Mouse (Mus musculus) liver, adult 2 months (tissue): ENCODE measurements at regions not wholly inside any gene's neighbourhood (a gene's known extent, or its start where the extent isn't known, plus 50 kb on each side); places are given as distances from the start of the nearest gene placed in this dataset.

ENCODE experiments used
- DNase-seq: peaks from one replicate; pipeline ENCODE4 v3.0.0-alpha.2; 2011; ENCODE audit warnings: low read depth, low spot score; ENCODE audit errors: extremely low read depth
- H3K27ac ChIP-seq: fragments of 200-500 bp; replicated peaks from 2 replicates; pipeline ENCODE4 v1.5.1; 2012; ENCODE audit warnings: low read depth, mild to moderate bottlenecking, control low read depth, inconsistent platforms, low read length; ENCODE audit not compliant: insufficient read depth
- H3K27me3 ChIP-seq: fragments of 200-500 bp; 2 replicates; pipeline ENCODE4 v1.6.1; 2012; ENCODE audit warnings: mild to moderate bottlenecking, moderate library complexity, low read length, inconsistent platforms; ENCODE audit not compliant: control insufficient read depth, insufficient read depth
- H3K36me3 ChIP-seq: fragments of 200-500 bp; 2 replicates; pipeline ENCODE4 v1.6.1; 2012; ENCODE audit warnings: low read length, inconsistent platforms; ENCODE audit not compliant: control insufficient read depth, insufficient read depth
- H3K4me1 ChIP-seq: fragments of 200-500 bp; 2 replicates; pipeline ENCODE4 v1.6.1; 2011; ENCODE audit warnings: low read length; ENCODE audit not compliant: control insufficient read depth, insufficient read depth
- H3K4me3 ChIP-seq: fragments of 200-500 bp; 2 replicates; pipeline ENCODE4 v1.5.1; 2011; ENCODE audit warnings: low read depth, mild to moderate bottlenecking, control low read depth, low read length, moderate library complexity; ENCODE audit not compliant: insufficient read depth
- H3K79me2 ChIP-seq: fragments of 200-500 bp; 2 replicates; pipeline ENCODE4 v1.6.1; 2012; ENCODE audit warnings: inconsistent platforms, mild to moderate bottlenecking, low read length, moderate library complexity; ENCODE audit not compliant: control insufficient read depth, insufficient read depth
- H3K9ac ChIP-seq: fragments of 200-500 bp; 2 replicates; pipeline ENCODE4 v1.6.1; 2012; ENCODE audit warnings: low read depth, mild to moderate bottlenecking, control low read depth, inconsistent platforms, low read length
- CTCF ChIP-seq: fragments of 200-500 bp; IDR thresholded peaks from 2 replicates; pipeline ENCODE4 v1.5.1; 2011; ENCODE audit warnings: low read depth, low read length, control low read depth
- POLR2A ChIP-seq: fragments of 200-500 bp; IDR thresholded peaks from 2 replicates; pipeline ENCODE4 v1.6.1; 2011; ENCODE audit warnings: low read length, control low read depth; ENCODE audit not compliant: insufficient read depth; ENCODE audit errors: extremely low read depth
- WGBS: fragments of 180-500 bp; shearing (Covaris S2); methylation state at CpG from one replicate; pipeline ENCODE4 v1.1.7; 2018; 5-methylcytosine and 5-hydroxymethylcytosine counted together

DNA sequence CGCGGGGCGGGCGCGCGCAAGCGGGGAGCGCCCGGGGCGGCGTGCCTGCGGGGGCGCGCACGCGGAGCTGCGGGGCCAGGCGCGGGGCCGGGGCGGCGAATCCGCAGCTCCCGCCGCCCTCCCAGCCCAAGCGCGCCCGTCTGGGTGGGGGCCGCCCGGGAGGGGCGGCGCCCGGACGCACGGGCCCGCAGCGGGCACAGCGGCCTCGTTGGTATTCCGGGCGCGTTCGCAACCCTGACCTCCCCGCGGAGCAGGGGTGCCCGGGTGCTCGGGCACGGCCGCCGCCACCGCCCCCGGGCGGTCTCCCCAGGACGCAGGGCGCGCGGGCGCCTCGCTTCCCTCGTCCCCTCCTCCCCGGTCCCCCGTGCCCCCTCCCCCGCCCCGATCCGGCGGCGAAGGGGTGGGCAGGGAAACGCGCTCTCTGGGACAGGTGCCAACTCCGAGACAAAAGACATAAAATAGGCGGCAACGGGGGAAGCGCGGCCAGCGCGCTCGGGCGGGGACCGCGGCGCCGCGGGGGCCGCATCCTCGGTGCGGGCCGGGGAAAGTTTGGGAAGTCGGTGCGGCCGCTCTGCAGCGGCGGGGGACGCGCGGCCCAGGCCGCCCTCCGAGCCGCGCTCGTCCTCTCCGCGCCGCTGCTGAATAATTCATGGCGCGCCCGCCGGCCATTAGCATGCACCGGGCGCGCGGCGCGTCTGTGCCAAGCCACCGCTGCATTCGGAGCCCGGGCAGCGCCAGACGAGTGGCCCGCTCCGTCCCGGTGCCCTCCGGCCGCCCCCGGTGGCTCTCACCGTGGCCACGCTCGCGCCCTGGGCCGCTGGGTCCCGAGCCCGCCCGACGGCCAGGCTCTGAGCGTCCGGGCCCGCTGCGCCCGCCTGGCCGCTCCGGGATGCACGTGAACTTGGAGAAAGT is 63.7 kb upstream of the Ppara start:
- WGBS: 1% methylated on average over 137 of the region's 141 CpGs
- TF ChIP-seq POLR2A (peak; percentile 55; the same call in 1 of the 2 replicates), CTCF (no peak)
- H3K4me3 ChIP-seq: peak overlapping the region; percentile 90
- peak; percentile 56 for DNase-seq
- H3K36me3 ChIP-seq: no peaks in the 10 kb centered on the region
- H3K4me1 ChIP-seq: peaks cover 22% of the 10 kb centered on the region
- peak overlapping the region; percentile 99 for H3K9ac ChIP-seq
- H3K27me3 ChIP-seq: no peaks in the 10 kb centered on the region
- peaks cover 28% of the 10 kb centered on the region for H3K79me2 ChIP-seq
- peak overlapping the region; percentile 97 for H3K27ac ChIP-seq

DNA sequence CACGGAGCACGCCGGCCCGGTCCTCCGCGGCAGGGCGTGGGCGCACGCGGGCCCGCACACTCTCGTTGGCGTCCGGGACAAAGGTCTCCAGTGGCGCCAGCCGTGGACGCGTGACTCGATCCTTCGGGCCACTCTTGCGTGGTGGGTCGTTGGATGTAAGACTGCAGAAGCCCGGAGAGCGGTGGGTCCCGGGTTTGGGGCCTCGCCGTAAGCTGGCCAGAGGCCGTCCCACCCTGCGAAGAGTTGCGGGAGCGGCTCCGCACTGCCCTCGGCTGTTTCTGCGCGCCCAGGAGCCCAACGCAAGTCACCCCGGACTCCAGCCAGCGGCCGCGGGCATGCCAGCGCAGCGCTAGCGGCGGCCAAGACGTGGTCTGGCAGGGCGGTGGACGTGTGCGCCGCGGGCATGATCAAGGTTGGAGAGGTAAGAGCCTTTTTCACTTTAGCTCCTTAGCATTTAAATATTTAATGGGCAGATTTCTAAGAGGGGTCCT is 63.0 kb upstream of the Ppara start:
- H3K36me3 ChIP-seq: no peaks in the 10 kb centered on the region
- under 1% methylated on average over 50 of the region's 50 CpGs for WGBS
- H3K27me3 ChIP-seq: no peaks in the 10 kb centered on the region
- TF ChIP-seq POLR2A (0 out of 2 replicates have a peak, but pooled peaks have one; percentile 25), CTCF (no peak)
- H3K4me3 ChIP-seq: peak overlapping the region; percentile 90
- H3K4me1 ChIP-seq: peaks cover 28% of the 10 kb centered on the region
- peak overlapping the region; percentile 97 for H3K27ac ChIP-seq
- H3K79me2 ChIP-seq: peaks cover 31% of the 10 kb centered on the region
- H3K9ac ChIP-seq: peak overlapping the region; percentile 99
- DNase-seq: peak; percentile 61

DNA sequence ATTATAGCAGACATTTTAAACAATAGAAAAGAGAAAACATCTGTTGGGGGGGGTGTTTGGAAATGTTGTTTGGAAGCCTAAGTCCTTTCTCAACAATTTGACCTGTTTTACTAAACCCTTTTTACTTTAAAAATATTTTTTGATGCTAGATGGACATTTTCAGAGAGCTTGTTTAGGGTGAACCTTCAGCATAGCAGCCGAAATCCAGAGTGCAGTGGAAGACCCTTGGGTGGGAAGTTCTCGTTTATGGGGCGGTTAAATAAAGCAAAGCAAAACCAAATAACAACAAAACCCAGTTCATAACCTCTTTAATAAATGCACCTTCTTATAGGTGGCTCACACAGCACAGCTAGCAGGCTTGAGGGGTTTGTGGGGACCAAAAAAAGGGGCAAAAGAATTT is 62.4 kb upstream of the Ppara start:
- H3K9ac ChIP-seq: peak overlapping the region; percentile 61
- 10% methylated on average over 3 of the region's 3 CpGs for WGBS
- H3K27me3 ChIP-seq: no peaks in the 10 kb centered on the region
- DNase-seq: no peak
- peak overlapping the region; percentile 97 for H3K27ac ChIP-seq
- peaks cover 33% of the 10 kb centered on the region for H3K79me2 ChIP-seq
- H3K36me3 ChIP-seq: no peaks in the 10 kb centered on the region
- H3K4me3 ChIP-seq: peak overlapping the region; percentile 90
- peaks cover 34% of the 10 kb centered on the region for H3K4me1 ChIP-seq
- no peak for TF ChIP-seq CTCF

DNA sequence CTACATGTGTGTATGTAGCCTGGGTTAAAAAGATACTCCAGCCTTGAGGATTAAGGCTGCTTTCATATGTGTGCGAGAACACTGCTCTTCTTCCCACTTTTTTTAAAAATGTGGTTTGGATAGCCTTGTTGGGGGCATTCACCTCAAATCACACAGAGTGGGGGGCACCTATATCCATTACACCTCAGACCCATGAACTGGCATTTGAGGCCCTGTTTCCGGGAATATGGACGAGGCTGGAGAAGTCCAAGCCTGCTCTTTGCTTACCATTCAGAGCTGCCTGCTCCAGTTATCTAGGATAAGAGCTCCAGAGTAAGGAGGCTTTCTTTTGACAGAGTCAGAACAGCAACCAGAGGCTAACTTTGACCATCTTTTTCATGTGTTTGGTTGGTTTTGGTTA is 61.9 kb upstream of the Ppara start:
- DNase-seq: no peak
- Histone ChIP-seq H3K27me3 (no peaks in the 10 kb centered on the region), H3K36me3 (no peaks in the 10 kb centered on the region), H3K4me1 (peaks cover 39% of the 10 kb centered on the region), H3K79me2 (peaks cover 38% of the 10 kb centered on the region), H3K4me3 (peak overlapping the region; percentile 44), H3K9ac (peak overlapping the region; percentile 73), H3K27ac (peak overlapping the region; percentile 62)
- TF ChIP-seq POLR2A: no peak
- no peak for TF ChIP-seq CTCF
- WGBS: 7% methylated on average over 3 of the region's 3 CpGs

DNA sequence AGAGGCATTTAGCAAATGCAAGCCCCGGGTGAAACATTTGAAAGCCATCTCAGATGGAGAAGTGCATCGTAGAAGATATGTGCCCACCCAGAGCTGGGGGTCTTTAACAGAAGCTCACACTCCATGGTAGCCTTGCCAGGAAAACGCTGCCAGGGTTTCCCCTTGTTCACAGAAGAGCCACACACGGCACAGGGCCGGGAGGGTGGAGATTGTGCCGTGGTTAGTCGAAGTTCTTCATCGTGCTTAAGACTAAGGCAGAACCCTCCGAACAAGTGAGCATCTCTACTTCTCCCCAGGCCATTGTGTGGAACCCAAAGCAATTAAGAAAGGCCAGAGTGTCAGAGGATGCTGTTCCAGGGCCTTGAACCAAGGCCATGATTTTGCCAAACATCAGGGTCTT is 61.3 kb upstream of the Ppara start:
- no peaks in the 10 kb centered on the region for H3K27me3 ChIP-seq
- H3K36me3 ChIP-seq: no peaks in the 10 kb centered on the region
- peak overlapping the region; percentile 71 for H3K9ac ChIP-seq
- peak overlapping the region; percentile 37 for H3K4me3 ChIP-seq
- peaks cover 44% of the 10 kb centered on the region for H3K79me2 ChIP-seq
- H3K27ac ChIP-seq: peak overlapping the region; percentile 35
- 31% methylated on average over 9 of the region's 9 CpGs for WGBS
- no peak for DNase-seq
- H3K4me1 ChIP-seq: peaks cover 44% of the 10 kb centered on the region
- TF ChIP-seq CTCF: no peak
- no peak for TF ChIP-seq POLR2A
